Mouse (Mus musculus) urinary bladder, postnatal 25 days (tissue): ENCODE data around the gene Efemp2.

Experiments used
- DNase-seq: peaks from one replicate; pipeline ENCODE4 v3.0.0; 2022; ENCODE audit warnings: low spot score

Efemp2 gene

GRCm38 (mm10) chr19:5473720-5474119 is at the start of gene Efemp2:
Gene Efemp2, plus strand, starts transcription at chr19:5473954.
- peak; percentile 74 for DNase-seq

DNA sequence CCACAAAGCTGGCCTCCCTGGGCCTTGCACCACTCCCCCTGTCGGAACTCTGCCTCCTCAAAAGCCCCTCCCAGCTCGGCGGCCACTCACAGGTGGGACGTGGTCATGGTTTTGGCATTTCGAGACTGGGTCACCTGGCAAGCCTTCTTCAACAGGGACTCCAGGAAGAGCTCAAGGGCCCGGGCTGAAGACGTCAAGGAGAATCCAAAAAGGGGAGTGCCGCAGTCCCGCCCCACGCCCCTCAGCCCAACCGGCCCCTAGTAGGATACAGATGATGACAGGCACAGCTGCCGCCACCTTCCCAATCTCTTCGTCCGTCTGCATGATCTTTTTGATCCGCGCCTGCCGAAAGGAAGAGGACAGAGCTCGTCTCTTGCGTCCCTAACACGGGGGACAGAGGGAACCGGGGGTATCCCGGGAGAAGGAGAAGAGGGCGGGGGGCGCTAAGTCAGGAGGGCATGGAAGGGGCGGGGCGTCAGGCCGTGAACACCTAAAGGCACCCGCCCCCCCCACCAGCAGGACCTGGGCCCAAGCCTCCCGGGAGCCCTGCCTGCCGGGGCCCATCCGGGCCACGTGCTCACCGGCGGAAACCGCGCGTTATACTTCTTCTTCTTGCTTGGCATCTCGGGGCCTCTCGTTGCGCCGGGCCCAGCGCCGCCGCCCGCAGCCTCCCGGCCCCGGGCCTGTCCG is 49.5 kb upstream of the Efemp2 start:
- DNase-seq, result peak; percentile 71

DNA sequence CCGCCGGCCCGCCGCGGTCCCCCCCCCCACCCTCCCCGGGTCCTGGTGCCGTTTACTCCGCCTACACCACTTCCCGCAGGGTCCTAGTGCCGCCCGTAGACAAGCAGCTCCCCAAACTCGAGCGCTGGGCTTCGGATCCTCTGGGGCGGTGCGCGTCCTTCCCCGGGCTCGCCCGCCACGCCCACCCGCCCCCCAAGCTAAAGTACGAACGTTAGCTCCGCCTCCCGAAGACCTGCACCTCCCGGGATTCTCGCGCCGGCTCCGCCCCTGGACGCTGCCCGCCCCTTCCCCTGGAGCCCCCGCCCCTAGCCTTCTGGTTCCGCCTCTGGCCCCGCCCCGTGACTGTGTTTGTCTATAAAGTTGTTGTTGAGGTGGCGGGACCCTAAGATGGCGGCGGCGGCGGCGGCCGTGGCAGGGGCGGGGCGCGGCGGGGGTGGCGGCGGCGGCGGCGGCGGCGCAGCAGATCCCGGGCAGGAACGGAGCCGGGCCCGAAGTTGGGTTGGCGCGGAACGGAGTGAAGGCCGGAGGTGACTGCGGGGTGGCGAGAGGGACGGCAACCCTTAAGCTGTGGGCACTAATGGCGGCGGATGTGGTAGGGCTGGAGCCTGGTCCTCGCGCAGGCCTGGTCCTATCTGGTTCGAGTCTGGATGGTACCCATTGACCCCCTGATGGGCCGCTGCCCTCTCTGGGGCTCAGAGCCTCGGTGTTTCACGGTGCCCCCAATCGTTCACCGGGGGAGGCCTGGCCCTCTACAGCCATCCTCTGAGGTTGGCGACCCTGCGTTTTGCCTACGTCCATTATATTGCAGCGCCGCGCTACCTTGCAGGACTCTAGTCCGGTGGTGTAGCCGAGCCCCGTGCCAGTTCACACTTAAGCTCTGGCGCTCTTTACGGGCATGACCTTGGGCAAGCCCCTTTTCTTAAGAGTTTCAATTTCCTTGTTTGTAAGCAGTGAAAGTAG is 48.7 kb upstream of the Efemp2 start, which contains the start of the genes Drap1 and AI837181:
TSS of gene Drap1 (minus strand) at position 198 of the 960 bp plus-strand sequence.
TSS of gene AI837181 (plus strand) at position 363 of the 960 bp plus-strand sequence.
- DNase-seq, result peak; percentile 93

DNA sequence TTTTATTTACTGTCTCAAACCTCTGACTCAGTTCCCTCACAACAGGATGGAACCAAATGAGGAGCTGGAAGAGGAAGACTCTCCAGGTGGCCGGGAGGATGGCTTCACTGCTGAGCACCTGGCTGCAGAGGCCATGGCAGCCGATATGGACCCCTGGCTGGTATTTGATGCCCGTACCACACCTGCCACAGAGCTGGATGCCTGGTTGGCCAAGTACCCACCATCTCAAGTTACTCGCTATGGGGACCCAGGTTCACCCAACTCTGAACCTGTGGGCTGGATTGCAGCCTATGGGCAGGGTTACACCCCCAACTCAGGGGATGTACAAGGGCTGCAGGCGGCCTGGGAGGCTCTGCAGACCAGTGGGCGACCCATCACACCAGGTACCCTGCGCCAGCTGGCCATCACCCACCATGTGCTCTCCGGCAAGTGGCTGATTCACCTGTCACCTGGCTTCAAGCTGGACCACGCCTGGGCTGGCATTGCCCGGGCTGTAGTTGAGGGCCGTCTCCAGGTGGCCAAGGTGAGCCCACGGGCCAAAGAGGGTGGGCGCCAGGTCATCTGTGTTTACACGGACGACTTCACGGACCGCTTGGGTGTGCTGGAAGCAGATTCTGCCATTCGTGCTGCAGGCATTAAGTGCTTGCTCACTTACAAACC is 47.7 kb upstream of the Efemp2 start:
- no peak for DNase-seq

DNA sequence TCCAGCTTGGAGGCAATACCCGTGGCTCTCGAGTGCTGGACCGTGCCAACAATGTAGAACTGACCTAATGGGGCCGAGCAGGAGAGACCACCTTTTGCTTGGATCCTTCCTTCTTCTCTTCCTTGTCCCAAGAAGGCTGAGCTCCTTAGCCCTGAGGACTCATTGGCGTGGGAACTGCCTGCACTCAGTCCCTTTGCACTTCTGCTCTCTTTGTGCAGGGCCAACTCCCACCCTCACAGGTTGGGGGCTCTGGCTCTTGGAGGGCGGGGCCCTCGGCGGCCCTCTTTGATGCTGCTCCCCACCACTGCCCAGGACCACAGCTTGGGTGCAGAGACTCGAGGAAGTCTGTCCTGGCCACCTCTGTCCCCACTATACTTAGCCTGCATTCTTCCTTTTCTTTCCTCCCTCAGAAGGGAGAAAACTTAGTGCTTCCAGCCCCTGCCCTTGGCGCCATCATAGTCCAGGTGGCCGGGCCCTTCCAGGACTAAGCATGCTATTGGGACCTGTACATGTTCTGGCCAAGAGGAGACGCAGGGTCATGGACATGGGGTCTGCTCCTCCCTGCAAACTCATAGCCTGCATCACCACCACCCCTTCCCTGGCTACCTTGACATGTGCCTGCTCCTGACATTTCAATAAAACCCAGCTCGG is 47.0 kb upstream of the Efemp2 start:
- DNase-seq, result no peak

GRCm38 (mm10) chr19:5428083-5428482 is 45.7 kb upstream of the Efemp2 start:
- DNase-seq, result no peak

DNA sequence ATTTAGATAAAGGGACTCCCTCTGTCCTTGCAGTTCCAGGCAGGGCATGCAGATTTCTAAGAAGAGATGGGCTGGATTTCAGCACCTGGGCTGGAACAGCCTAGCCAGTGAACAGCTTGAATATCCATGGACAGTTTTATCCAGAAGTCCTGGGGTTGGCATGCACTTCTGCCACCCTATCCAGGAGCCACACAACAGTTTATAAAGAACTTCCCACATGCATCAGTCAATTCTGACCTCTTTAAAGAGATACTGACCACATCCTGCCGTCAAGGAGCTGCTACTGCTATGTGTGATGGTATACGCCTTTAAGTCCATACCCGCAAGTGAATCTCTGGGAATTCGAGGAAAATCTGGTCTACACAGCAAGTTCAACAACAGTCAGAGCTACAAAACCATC is 44.5 kb upstream of the Efemp2 start:
- DNase-seq, result no peak

DNA sequence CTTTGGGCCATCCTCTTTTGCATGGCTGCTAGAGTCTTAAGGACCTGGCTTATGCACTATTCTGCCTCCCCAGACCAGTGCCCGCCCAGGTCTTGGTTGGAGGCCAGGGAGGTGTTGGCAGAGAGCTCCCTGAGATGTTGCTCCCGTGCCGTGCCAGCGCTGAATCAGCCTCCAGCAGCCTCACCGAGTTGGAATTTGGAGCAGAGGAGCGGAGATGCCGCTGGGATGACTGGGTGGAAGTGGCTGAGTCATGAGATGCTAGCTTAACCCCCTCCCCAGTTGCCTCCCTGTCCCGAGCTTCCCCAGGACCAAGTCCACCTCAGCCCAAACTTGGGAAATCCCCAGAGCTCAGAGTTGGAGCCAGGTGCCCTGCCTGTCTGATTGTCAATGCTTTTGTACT is 43.9 kb upstream of the Efemp2 start:
- DNase-seq, result peak; percentile 58

- no peak for DNase-seq
Measured at GRCm38 (mm10) chr19:5430408-5430807, 43.3 kb upstream of the Efemp2 start.

DNA sequence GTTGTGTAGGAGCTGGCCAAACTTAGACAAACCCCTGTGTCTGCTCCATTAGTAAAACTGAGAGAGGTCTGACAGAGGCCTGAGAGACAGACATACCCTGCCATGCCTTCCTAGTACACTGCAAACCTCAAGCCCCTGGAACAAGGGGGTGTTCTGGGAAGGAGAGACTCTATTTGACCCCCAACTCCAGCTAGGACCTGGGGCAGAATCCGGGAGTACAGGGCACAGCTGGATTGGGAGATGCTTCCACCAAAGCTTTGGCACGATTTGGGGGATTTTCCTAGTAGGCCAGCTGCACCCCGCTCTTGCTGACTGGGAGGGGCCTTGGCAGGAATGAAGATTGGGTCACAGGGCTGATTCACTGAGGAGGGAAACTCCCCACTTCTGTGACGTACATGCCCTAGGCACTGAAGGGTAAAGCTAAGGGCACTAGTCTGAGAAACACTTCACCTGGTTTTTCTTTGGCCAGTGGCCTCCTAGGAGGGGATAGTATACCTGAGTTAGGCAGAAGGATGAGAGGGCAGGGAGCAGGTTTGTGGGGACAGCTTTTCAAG is 41.8 kb upstream of the Efemp2 start:
- no peak for DNase-seq

DNA sequence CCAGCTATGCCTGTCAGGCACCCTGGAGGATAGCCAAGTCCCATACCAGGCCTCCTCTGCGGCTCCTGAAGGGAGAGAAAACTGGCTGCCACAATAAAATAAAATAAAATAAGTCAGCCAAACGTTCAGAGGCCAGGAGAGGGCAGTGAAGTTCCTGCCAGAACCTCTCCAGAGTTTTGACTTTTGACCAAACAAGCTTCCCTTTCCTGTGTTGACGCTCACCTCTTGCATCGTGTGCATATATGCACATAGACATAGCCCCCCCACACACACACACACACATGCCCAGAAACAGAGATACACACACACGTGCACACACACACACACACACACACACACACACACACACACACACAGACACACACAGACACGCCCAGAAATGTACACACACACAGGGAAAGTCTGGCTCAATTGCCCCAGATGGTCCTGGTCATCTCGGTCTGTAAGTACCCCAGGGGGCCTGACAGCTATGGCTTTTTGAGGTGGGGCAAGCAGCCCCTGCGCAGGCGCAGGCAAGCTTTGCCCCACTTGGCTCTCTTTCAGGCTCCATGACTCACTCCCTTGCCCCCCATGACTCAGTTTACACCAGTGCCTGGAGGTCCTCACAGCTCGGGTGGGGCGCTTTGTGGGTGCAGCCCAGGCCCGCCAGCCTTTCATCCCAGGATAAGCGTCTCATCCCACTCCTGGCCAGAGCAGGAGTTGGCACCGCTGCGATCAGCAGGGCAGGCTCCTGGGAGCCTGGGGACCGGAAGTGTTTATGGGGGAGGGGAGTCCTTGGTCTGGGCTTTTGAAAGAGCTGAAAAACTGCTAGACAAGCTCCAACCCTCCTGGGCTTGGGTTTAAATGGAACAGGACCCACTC is 40.5 kb upstream of the Efemp2 start:
- DNase-seq, result peak; percentile 41

- DNase-seq, result no peak
Measured at GRCm38 (mm10) chr19:5433951-5434350, 39.8 kb upstream of the Efemp2 start.

DNA sequence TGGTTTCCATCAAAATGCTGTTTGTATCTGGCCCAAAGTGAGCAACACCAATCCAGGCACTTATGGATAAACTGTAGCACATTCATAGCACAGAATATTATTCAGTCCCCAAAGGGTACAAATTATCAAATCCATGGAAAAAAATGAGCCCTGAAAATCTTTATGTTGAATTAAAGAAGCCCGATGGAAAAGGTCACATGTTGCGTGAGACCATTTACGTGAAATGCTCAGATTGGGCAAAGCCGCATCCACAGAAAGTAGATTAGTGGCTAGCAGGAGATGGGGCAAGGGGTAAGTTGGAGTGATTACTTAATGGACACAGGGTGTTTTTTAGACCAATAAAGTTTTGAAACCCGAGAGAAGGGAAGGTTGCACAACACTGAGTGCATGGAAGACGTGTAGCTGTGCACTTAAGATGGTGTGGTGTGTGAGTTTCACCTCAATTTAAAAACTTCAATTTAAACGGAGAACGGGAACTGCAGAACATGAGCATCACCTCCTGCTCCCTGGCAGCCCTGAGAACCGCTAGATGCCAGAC is 29.3 kb upstream of the Efemp2 start:
- no peak for DNase-seq

DNA sequence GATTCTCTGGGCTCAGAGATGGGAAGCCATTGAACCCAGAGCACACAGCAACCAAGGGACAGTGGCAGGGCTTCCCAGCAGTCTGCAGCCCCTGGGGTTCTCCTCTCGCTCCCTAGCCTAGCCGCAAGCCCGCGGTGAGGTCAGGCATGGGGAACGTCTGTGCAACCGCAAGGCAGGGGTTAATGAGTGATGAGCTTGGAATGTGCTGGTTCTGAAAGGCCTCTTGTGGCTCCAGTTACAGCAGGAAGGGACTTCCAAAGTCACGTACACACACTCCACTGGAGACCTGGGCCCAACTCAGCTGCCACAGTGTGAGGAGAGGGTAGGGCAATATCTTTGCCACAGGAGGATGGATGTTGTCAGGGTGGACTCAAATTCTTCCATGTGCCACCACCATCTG is 28.8 kb upstream of the Efemp2 start:
- no peak for DNase-seq

GRCm38 (mm10) chr19:5445747-5446146 is 28.0 kb upstream of the Efemp2 start:
- DNase-seq, result no peak

GRCm38 (mm10) chr19:5447515-5448353 is 26.0 kb upstream of the Efemp2 start, which contains the start of gene Fosl1:
Gene Fosl1, plus strand, starts transcription at chr19:5447547.
- peak; percentile 76 for DNase-seq

GRCm38 (mm10) chr19:5448354-5449150 is 25.2 kb upstream of the Efemp2 start:
- no peak for DNase-seq

DNA sequence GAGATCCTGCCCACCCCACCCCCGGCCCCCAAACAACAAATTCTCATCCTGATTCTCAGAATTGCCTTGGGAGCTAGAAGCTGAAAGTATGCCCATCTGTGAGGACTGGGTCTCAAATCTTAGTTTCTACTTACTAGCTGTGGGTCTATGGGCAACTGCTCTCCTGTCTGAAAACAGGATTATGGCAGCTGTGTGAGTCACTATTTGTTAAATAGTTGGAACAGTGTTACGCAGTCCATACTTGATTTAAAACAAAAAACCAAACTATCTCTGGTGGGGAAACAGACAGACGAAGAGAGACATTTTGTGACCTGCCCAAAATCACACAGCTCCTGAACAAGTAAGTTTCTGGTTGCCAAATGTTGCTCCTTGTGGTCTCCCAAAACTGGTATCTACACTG is 24.1 kb upstream of the Efemp2 start:
- DNase-seq, result no peak

GRCm38 (mm10) chr19:5451766-5452165 is 22.0 kb upstream of the Efemp2 start:
- no peak for DNase-seq
